Mouse (Mus musculus) limb, embryonic 11.5 days (tissue): ENCODE data around the gene Aatk. TPM values are rescaled to one million over a fixed set of nuclear protein-coding genes. Genes with fewer than 3 reads are reported as not detected.

ENCODE experiments used
- ATAC-seq: fragments of 200-750 bp; cut with Nextera tagmentation; 2 replicates; pipeline ENCODE4 v1.8.0; 2017; ENCODE audit warnings: low read depth; ENCODE audit not compliant: insufficient number of reproducible peaks, low FRiP score, low TSS enrichment
- DNase-seq: peaks from one replicate; pipeline ENCODE4 v3.0.0-alpha.2; 2015; ENCODE audit warnings: low spot score
- H3K27ac ChIP-seq: fragments of 300-500 bp; sonication (generic); replicated peaks from 2 replicates; pipeline ENCODE4 v1.5.1; 2014; ENCODE audit warnings: low read depth, mild to moderate bottlenecking, low read length
- H3K27me3 ChIP-seq: fragments of 300-500 bp; sonication (generic); 2 replicates; pipeline ENCODE4 v1.6.1; 2014; ENCODE audit warnings: mild to moderate bottlenecking, low read length, mixed read lengths; ENCODE audit not compliant: control insufficient read depth, insufficient read depth
- H3K36me3 ChIP-seq: fragments of 300-500 bp; sonication (generic); 2 replicates; pipeline ENCODE4 v1.6.1; 2014; ENCODE audit warnings: mild to moderate bottlenecking, low read length, moderate library complexity, mixed read lengths; ENCODE audit not compliant: control insufficient read depth, insufficient read depth
- H3K4me1 ChIP-seq: fragments of 300-500 bp; sonication (generic); 2 replicates; pipeline ENCODE4 v1.6.1; 2014; ENCODE audit warnings: low read length, mixed read lengths; ENCODE audit not compliant: control insufficient read depth, insufficient read depth
- H3K4me2 ChIP-seq: fragments of 300-500 bp; sonication (generic); 2 replicates; pipeline ENCODE4 v1.6.1; 2014; ENCODE audit warnings: low read depth, mild to moderate bottlenecking, moderate library complexity; ENCODE audit not compliant: severe bottlenecking
- H3K4me3 ChIP-seq: fragments of 300-500 bp; sonication (generic); 2 replicates; pipeline ENCODE4 v1.5.1; 2014; ENCODE audit warnings: low read depth, low read length
- H3K9ac ChIP-seq: fragments of 300-500 bp; sonication (generic); 2 replicates; pipeline ENCODE4 v1.6.1; 2014; ENCODE audit warnings: mild to moderate bottlenecking, low read length
- H3K9me3 ChIP-seq: fragments of 300-500 bp; sonication (generic); 2 replicates; pipeline ENCODE4 v1.6.1; 2016; ENCODE audit warnings: low read length; ENCODE audit not compliant: control insufficient read depth
- WGBS: fragments of 180-500 bp; shearing (Covaris S2); extraction: QIAGEN DNeasy Blood & Tissue Kit; methylation state at CpG from one replicate; pipeline ENCODE4 v1.1.7; 2014; 5-methylcytosine and 5-hydroxymethylcytosine counted together
- polyA plus RNA-seq: library from polyadenylated mRNA; unstranded; fragments of >200 nt; fragmentation: Nextera tagmentation; extraction: Ambion mirVana; gene quantifications from 2 replicates; pipeline ENCODE4 v1.2.1, GENCODE M21; 2014

The Aatk gene
- 1.5 and 1.8 TPM in 2 replicates for polyA plus RNA-seq

GRCm38 (mm10) chr11:120046553-120047191 is at the start of gene Aatk:
TSS of gene Aatk (minus strand) at chr11:120047167.
- Histone ChIP-seq H3K9me3 (no peaks in the 10 kb centered on the region), H3K4me3 (peak within 1 kb of the TSS; percentile 59), H3K4me1 (peaks cover 10% of the 10 kb centered on the region; the same call in 1 of the 2 replicates), H3K4me2 (peak within 1 kb of the TSS; percentile 97), H3K27me3 (peaks cover 28% of the 10 kb centered on the region), H3K36me3 (no peaks in the 10 kb centered on the region), H3K9ac (peak within 1 kb of the TSS; percentile 73), H3K27ac (0 out of 2 replicates have a peak within 1 kb of the TSS, but pooled peaks have one; percentile 36)
- no peak for ATAC-seq
- WGBS: 1% methylated on average over 59 of the region's 63 CpGs
- peak; percentile 61 for DNase-seq

- Histone ChIP-seq H3K4me3 (no peak overlapping the region), H3K4me1 (peaks cover 7% of the 10 kb centered on the region), H3K27ac (no peak overlapping the region), H3K27me3 (no peaks in the 10 kb centered on the region), H3K9ac (no peak overlapping the region), H3K36me3 (peaks cover 5% of the 10 kb centered on the region; the same call in 1 of the 2 replicates), H3K4me2 (no peak overlapping the region), H3K9me3 (no peaks in the 10 kb centered on the region)
- WGBS: 80% methylated on average over 23 of the region's 23 CpGs
- no peak for DNase-seq
- ATAC-seq: no peak
These were observed 46.0 kb upstream of the Aatk start for GRCm38 (mm10) chr11:120092817-120093591.

- 88% methylated on average over 4 of the region's 4 CpGs for WGBS
- H3K4me2 ChIP-seq: no peak overlapping the region
- H3K4me3 ChIP-seq: no peak overlapping the region
- H3K36me3 ChIP-seq: peaks cover 5% of the 10 kb centered on the region; the same call in 1 of the 2 replicates
- no peak overlapping the region for H3K9ac ChIP-seq
- no peaks in the 10 kb centered on the region for H3K27me3 ChIP-seq
- H3K9me3 ChIP-seq: no peaks in the 10 kb centered on the region
- DNase-seq: no peak
- no peak for ATAC-seq
- H3K4me1 ChIP-seq: peaks cover 4% of the 10 kb centered on the region
- H3K27ac ChIP-seq: no peak overlapping the region
These were observed 43.7 kb upstream of the Aatk start for GRCm38 (mm10) chr11:120090661-120091060.

- Histone ChIP-seq H3K27me3 (no peaks in the 10 kb centered on the region), H3K4me2 (peak within 1 kb of the TSS; percentile 84), H3K27ac (peak within 1 kb of the TSS; percentile 75), H3K4me3 (peak within 1 kb of the TSS; percentile 98), H3K36me3 (peaks cover 2% of the 10 kb centered on the region; the same call in 1 of the 2 replicates), H3K4me1 (peaks cover 8% of the 10 kb centered on the region), H3K9me3 (no peaks in the 10 kb centered on the region), H3K9ac (peak within 1 kb of the TSS; percentile 92)
- DNase-seq (peak; percentile 97), ATAC-seq (peak; percentile 98)
- WGBS: under 1% methylated on average over 42 of the region's 42 CpGs
These were observed 39.8 kb upstream of the Aatk start, which contains the start of gene Cep131 for GRCm38 (mm10) chr11:120086702-120087152. TSS of gene Cep131 (minus strand) at chr11:120086827.

- Histone ChIP-seq H3K27me3 (no peaks in the 10 kb centered on the region), H3K4me1 (peaks cover 8% of the 10 kb centered on the region), H3K4me3 (peak overlapping the region; percentile 98), H3K27ac (peak overlapping the region; percentile 75), H3K36me3 (peaks cover 2% of the 10 kb centered on the region; the same call in 1 of the 2 replicates), H3K9me3 (no peaks in the 10 kb centered on the region), H3K4me2 (peak overlapping the region; percentile 84), H3K9ac (peak overlapping the region; percentile 92)
- under 1% methylated on average over 25 of the region's 25 CpGs for WGBS
- DNase-seq (peak; percentile 57), ATAC-seq (peak; percentile 29)
These were observed 39.1 kb upstream of the Aatk start for GRCm38 (mm10) chr11:120085891-120086627.

GRCm38 (mm10) chr11:120080282-120080681 is 33.3 kb upstream of the Aatk start:
- 93% methylated on average over 6 of the region's 6 CpGs for WGBS
- Histone ChIP-seq H3K9ac (no peak overlapping the region), H3K27me3 (no peaks in the 10 kb centered on the region), H3K4me3 (no peak overlapping the region), H3K27ac (no peak overlapping the region), H3K4me2 (no peak overlapping the region), H3K4me1 (peaks cover 4% of the 10 kb centered on the region; the same call in 1 of the 2 replicates), H3K9me3 (no peaks in the 10 kb centered on the region), H3K36me3 (peaks cover 10% of the 10 kb centered on the region; the same call in 1 of the 2 replicates)
- DNase-seq (no peak), ATAC-seq (no peak)

GRCm38 (mm10) chr11:120076191-120076590 is 29.2 kb upstream of the Aatk start:
- H3K9ac ChIP-seq: no peak overlapping the region; the same call in 1 of the 2 replicates
- no peak for ATAC-seq

More at GRCm38 (mm10) chr11:120076191-120076590, 29.2 kb upstream of the Aatk start:
- peaks cover 10% of the 10 kb centered on the region; the same call in 1 of the 2 replicates for H3K4me1 ChIP-seq
- H3K27ac ChIP-seq: no peak overlapping the region
- H3K27me3 ChIP-seq: no peaks in the 10 kb centered on the region
- no peak overlapping the region for H3K4me2 ChIP-seq
- DNase-seq: no peak
- WGBS: 75% methylated on average over 3 of the region's 3 CpGs
- no peaks in the 10 kb centered on the region for H3K9me3 ChIP-seq
- peaks cover 16% of the 10 kb centered on the region for H3K36me3 ChIP-seq
- H3K4me3 ChIP-seq: no peak overlapping the region
